Mouse (Mus musculus) fibroblast of lung, adult 2 months (primary cell): ENCODE data around the gene Prps2.
"Not testable (repeated sequence)": the region's sequence is repeated elsewhere in the genome, so short reads cannot be mapped to it uniquely, and the experiment has no call there.

ENCODE experiments used
- DNase-seq: peaks from one replicate; pipeline ENCODE4 v3.0.0-alpha.2; 2011; ENCODE audit warnings: low read depth

Prps2 gene

DNA sequence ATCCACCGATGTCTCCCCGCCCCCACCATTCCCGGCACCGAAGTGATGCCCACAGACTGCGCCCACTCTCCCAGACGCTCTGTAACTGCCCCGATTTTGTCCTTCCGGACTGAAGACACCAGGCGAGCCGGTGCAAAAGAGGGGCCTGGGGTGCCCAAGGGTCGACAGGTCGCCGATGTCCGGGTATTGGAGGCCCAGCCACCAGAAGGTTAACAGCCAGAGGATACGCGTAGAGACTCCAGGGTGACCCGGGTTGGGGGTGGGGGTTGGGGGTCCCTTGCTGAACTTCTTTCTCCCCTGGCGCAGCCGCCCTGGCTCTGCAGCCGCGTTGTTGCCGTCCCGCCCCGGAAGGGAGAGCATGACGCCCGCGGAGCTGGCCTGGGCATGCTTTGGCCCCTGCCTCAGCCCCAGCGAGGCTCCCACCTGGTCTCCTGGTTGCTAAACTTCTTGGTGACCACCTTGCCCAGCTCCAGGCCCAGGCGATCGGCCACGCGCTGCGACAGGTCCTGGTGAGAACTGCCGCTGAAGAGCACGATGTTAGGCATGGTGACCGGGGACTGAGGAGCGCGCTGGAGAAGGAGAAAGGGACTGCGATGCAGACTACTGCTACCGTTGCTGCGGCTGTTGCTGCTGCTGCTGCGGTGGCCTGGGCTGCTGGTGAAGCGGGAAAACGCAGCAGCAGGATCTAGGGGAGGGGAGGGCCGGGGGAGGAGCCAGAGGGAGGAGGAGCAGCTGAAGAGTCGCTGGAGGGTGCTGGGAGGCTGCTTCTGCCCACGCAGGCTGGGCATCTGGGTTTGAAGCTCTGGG is at the start of gene Prps2:
TSS of gene Prps2 (minus strand) at position 703 of the 807 bp plus-strand sequence.
- DNase-seq: no peak

DNA sequence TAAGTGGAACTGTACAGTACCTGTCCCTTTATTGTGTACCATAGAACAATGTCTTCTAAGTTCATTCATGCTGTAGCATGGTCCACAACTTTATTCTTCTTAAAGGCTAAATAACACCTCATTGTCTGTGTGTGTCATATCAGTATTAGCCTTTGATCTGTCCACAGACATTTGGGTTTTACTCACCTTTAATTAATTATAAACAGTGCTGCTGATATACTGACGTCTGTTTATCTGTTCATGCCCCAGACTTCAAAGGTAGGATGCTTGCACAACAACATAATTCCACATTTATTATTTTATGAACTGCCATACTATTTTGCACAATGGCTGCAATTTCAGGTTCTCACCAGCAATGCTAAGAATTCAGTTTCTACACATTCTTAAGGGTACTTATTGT is 35.1 kb upstream of the Prps2 start:
- DNase-seq: no peak

DNA sequence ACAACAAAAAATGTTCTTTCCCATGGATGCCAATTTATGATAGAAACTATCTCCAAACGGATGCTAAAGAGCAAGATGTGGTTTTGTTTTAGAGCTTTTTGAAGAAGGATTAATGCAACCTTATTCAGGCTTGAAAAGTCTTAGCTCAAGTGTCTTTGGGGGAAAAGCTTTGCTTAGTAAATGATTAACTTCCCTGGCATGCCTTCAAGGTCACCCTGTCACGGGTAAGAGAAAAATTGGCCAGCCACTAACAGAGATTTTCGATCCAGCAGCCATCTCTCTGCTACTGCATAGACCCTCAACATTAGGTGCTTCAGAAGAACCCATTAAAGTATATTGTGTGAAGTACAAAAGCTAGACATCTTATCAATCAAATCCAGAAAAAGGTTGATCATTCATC is 12.4 kb upstream of the Prps2 start:
- no peak for DNase-seq

DNA sequence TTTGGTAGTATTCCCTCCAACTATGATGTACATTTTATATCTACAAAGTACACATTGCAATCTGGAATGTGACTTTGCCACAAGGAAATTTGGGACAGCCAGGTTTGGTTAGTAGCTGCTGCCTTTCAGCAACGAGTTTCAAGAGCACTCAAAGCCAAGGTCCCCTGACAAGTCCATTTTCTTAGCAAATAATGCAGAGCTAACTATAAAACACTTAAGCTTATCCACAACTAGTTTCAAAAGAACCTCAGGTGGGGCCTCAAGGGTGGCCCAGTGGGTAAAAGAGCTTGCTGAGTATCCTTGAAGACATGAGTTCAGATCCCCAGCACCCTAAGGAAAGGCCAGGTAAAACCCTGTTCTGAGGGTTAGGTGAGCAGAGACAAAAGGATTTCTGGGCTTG is 4.1 kb upstream of the Prps2 start:
- DNase-seq: no peak

DNA sequence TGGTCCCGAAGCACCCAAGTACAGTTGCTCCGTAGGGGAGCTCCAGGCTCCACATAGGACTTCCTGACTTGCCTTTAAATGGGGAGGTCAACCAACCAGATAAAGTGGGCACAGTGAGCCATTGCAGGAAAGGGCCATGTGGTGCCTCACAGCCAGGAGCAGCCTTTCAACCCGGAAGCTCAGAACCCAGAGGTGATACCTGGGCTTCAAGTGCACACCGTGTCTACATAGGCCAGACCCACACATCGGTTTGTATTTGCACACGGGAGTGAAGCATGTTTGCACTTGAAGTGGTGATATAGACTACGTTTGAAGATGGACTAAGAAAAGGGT is 271 bp upstream of the Prps2 start:
- no peak for DNase-seq

DNA sequence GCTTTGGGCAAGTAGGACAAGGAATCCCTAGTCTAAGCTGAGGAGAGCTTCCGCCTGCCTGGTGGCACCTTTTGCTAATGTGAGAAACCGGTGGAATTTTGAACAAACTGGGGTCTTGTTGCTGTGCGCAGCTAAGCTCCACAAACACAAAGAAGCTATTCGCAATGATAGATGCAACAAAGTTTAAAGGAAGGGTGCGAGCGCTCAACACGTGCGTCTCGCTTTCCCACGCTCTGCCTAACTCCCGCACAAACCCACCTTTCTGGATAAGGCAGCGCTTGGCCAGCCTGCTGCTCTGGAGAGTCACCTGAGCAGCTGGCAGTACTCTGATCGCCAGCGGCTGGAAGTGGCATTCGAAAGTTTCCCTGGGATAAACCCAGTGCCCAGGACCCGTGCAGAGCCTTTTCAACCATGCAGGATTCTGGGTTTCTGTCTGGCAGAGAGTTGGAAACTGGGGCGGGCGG is 934 bp downstream of the Prps2 start:
- no peak for DNase-seq

DNA sequence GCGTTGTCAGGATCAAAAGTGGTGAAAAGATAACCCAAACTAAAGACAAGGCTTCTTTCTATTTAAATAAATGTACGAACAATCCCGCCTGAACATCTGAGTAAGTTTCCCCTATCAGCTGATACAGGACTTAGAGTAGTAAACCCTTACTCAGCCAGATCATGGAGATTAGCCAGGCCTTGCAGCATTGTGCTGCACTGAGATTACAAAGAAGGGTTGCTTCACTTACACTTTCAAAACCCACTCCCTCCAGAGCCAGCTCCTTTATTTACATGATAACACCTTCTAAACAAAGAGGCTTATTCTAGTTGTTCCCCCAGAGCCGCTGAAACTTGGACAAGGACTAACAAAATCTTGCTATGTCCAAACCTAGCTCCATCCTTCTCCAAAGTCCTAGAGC is 2.5 kb downstream of the Prps2 start:
- no peak for DNase-seq

DNA sequence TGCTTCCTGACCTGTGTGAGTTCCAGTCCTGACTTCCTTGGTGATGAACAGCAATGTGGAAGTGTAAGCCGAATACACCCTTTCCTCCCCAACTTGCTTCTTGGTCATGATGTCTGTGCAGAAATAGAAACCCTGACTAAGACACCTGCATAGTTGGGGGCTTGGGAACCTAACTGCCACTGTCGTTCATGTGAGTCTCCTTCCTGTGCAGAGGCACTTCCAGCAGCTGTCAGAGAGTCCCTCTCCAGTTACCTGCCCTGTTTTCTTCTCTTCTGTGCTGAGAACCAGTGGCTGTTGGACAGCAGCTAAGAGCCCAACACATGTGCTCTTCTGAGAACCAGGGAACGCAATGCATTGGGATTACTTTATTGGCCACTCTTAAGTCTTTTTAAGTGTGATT is 21.3 kb downstream of the Prps2 start:
- not testable (repeated sequence) for DNase-seq

DNA sequence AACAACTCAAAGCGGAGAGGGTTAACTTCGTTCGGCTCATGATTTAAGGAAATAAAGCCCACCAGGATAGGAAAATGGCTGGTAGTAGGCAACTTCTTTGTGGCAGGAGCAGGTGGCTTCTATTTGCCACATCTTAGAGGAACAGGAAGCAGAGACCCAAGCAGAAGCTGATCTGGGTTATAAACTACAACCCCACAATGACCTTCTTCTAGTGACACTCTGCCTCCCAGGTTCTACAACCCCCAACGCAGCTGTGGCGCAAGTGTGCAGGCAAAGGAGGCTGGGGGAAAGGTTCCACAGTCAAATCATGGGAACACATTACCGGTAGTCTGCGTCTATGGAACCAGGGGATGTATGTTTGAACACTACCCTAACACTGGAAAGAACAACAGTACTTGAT is 22.8 kb downstream of the Prps2 start:
- DNase-seq: no peak

DNA sequence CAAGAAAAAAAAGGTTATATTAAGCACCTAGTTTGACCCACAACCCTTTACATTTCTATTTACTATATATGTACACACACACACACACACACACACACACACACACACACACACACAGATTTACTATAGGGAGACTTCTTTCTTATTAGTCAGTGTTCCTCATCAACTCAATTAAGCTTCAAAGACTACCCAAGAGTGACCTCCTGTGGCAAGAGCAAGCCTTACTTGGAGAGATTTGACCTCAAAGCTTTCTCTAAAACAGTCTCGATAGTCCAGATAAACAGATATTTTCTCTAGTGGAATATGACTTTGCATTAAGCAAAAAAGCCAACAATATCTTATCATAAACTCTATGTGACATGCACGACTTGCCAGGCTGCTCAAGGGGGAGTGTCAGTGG is 25.1 kb downstream of the Prps2 start:
- no peak for DNase-seq

DNA sequence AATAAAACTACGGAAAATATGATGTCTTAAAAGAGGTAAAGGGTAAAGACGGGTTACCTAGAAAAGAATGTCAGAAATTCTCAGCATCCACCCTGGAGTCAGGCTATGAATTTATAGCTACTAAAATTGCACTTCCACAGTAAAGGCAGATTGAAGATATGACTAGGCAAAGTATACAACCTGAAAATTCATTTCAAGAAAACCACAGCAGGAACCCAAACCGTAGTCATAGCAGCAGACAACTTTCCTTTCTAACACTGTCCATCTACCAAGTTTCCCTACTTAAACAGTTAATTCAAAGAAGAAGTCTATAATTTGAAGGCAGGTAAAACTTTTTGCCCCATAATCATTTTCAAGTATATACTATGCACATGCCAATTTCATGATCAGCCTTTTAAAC is 26.6 kb downstream of the Prps2 start:
- no peak for DNase-seq

DNA sequence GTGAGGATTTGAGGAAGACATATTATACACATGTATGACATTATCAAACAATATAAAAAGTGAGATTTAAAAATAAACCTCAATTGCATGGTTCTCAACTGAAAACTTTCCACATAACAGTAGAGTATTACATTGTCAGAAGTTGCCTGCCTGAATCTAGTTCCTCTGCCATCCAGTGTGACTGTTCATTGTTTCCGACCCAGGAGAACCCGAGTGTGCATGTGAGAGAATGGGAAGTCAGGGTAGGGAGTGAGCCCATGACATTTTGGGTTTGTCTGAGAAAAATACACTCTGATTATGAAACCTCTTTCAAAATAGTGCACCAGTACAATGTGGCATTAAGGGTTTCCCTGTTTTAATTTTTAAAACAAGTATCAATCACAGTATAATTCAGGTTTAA is 28.9 kb downstream of the Prps2 start:
- no peak for DNase-seq

DNA sequence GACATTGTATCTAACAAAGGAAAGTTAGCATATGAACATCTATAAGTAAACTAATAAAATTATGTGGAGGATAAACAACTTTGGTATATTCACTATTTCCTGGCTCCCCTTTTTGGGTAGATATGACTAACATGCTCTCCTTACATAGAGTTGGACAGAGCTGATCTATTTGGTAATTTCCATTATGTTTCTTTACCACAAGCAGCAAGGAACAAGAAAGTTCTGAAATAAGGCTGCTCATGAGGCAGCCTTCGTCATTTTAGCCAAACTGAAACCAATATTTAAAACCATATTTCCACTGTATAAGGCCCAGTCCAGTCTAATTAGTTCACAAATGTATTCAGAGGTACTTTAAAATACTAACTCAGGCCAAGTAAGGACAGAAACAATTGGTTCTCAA is 36.1 kb downstream of the Prps2 start:
- no peak for DNase-seq

DNA sequence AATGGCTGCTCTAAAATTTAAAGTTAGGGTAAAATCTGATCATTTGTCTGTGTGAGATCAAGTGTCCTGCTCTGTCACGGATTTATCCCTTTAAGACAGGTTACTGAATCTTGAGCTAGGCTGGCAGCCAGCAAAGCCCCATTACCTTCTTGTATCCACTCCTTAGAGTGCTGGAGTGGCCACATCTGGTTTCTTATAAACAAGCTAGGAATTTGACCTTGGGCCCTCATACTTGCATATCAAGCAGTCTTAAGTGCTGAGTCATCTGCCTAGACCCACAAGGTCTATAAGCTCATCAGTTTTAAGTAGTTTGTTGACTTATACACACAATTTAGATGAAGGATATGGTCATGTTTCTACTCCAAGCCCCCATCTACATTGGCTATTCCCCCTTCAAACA is 38.2 kb downstream of the Prps2 start:
- DNase-seq: no peak

DNA sequence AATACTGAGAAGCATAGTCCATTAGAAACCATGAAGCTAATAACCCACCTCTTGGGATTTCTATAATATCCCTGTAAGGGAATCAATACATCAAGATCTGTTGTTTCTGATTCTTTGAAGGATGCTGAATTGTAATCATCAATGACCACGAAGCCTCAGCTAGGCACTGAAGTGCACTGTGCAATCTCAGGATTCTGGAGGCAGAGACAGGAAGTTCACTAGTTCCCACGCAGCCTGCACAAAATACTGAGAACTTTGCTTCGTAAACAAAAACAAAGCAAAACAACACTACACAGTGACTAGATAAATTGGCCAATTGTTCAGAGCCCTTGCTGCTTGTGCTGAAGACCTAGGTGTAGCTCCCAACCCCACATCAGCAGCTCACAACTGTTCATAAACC is 40.7 kb downstream of the Prps2 start:
- no peak for DNase-seq

DNA sequence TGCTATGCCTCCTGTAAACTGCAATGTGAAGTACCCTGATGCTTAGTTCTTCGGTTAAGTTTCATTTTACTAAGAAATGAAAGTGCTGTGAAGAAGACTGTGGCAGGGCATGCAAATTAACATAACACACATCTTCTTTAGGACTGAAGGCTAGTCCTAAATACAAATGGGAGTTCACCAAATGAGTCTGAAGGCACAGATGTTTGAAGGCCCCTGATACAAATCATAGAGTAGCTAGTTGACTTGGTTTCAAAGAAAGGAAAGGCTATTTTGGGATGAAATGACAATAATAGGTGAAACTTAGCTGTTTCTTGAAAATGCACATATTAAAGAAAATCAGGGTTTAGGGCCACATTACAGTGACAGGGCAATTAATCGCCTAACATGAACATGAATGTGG is 42.4 kb downstream of the Prps2 start:
- DNase-seq: no peak

DNA sequence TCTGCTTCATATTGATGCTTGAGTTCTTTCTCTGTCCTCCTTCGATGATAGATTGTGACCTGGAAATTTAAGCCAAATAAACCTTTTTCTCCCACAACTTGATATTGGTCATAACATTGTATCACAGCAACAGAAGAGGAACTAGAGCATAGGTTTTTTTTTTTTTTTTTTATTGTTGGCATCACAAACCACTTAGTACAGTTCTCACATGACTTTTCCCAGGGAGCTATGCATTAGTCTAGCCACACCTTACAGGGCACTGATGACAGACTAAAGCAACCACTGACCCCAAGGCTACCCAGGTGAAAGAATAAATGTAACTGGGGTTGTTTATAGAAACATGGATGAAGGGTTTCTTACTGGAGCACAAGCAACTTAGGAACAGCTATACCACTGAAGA is 44.6 kb downstream of the Prps2 start:
- DNase-seq: no peak

DNA sequence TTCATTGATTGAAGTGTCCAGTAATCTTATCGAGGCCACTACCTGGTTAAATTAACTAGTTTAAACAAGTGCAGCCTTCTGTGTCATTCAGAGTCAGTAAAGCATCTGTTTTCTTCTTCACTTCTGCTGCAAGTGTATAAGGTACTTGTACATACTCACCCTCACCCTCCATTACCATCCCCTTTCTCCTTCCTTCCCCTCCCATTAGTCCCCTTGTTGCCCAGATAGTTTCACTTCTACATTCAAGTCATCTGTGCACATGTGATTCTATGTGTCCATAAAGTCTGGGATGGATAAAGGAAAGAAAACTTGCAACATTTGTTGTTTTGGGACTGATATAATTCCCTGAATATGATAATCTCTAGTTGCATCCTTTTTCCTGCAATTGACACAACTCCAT is 48.0 kb downstream of the Prps2 start:
- no peak for DNase-seq

DNA sequence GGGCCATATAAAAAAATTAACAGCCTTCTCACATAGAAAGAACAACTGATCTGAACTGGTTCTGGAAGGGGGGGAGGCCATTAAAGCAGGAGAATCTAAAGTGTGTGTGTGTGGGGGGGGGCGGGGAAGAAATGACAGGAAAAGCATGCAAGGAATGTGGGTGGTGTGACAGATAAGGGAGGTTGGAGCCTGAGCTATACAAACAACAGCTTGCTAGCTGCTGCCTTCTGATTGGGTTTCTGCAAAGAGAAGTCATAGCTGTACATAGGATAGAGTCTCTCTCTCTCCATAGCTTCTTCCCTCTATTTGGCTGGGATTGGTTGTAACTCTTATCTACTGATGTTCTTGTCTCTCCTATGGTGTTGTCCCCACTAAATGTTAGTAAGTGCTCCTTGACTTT is 49.9 kb downstream of the Prps2 start:
- DNase-seq: no peak

DNA sequence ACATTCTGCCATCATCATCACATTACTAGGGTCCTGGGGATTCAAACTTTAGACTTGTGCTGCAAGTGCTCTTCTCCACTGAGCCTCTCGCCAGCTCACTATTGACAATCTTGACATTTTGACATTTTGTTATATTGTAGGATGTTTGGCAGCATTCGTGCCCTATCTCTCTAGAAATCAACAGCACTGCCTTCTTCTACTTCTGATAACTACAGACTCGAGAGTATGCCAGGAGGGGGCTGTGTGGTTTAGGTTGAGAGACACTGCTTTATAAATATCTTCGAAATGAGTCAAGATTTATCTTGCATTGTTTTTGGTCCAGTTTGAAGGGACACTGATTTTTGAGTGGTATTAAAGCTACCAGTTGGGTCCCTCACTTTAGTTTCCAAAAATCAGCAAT is 51.6 kb downstream of the Prps2 start:
- DNase-seq: no peak

DNA sequence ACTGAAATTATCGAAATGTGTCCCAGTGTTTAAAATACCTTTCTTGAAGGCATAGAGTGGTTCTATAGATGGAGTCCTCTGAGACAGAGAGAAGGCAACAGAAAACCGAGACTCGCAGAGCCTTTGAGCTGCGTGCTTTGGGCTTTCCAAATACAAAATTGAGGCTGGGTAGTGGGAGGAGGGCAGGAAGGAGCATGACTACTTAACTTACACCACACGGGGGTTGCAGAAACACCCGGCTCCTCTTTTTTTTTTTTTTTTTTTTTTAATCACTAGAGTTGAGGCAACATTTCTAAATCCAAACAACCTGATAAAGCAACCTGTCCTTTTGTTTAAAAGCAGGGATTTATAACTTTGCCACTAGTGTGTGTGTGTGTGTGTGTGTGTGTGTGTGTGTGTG is 52.1 kb downstream of the Prps2 start, which contains the start of gene Tlr7:
TSS of gene Tlr7 (minus strand) at position 160 of the 400 bp plus-strand sequence.
- no peak for DNase-seq

DNA sequence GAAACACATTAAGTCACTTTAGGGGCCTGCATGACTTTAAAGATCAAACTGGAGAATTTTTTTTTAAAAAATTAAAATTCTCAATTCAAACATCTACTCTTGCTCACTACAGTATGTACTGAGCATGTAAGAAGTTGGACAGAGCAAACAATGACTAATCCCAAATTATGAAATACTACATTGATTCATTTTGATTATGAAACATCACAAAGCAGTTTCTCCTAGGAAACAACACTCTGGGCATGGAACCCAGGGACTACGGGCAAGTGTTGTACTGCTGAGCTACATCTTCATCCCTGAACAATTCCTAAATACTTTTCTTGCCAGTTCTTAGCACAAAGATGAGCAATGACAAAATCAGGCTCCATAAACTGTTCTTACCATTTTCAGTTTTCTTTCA is 52.9 kb downstream of the Prps2 start:
- DNase-seq: no peak

DNA sequence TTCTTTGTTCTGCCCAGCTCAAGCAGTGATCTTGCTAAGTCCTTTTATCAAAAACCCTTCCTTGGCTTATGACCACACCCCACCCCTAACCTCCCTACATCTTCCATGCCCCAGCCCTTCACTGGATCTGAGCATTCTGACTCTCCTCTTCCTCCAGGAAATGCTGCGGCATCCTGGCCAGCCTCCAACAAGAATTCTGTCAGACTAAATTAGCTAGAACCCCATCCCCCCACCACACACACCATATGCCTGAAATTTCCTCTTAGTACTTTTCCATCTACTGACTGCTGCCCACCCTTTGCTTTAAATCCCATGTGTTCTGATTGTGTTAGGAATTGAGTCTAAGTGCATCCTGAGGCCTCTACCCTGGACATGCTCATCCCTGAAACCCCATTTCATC is 53.5 kb downstream of the Prps2 start:
- no peak for DNase-seq

DNA sequence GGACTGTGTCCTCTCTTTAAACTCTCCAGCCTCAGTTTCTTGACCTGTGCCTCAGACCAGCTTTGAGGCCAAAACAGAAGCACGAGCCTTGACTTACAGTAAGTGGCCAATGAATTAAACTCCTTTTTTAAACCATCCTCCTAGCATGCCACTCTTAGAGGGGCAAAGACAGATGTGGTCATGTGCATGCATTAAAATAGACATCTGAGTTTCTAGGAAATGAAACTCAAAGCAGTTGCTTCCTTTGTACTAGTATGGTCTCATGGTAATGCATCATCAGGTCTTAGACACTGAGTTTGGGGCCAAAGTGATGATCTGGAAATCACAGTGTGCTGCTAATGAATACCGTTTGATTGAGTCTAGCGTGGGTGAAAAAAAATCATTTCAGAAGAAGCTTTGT is 54.0 kb downstream of the Prps2 start:
- no peak for DNase-seq
